Mouse (Mus musculus) frontal cortex, adult 2 months (tissue): Measurements from ENCODE around the gene Lifr. TPM values are rescaled to one million over a fixed set of nuclear protein-coding genes. Genes with fewer than 3 reads are reported as not detected.

Source experiments
- DNase-seq, 2 experiments: peaks; one replicate each; pipeline ENCODE4 v3.0.0; 2022; ENCODE audit warnings: low spot score in 1 of 2; ENCODE audit errors: extremely low spot score in 1 of 2
- polyA plus RNA-seq: library from polyadenylated mRNA; depleted of rRNA; stranded (reverse); fragments of >200 nt; gene quantifications from 2 replicates; pipeline ENCODE4 v1.2.3, GENCODE M21; 2012

Lifr gene
- polyA plus RNA-seq, 1 experiment, result 16.9 TPM

- DNase-seq, result no peak
Measured at GRCm38 (mm10) chr15:7152116-7152760, 61.8 kb downstream of the Lifr start.

- no peak for DNase-seq
Measured at GRCm38 (mm10) chr15:7154010-7154736, 63.8 kb downstream of the Lifr start.

- no peak for DNase-seq
Measured at GRCm38 (mm10) chr15:7154737-7155090, 64.3 kb downstream of the Lifr start.

- DNase-seq, result no peak
Measured at GRCm38 (mm10) chr15:7157658-7158057, 67.2 kb downstream of the Lifr start.

- DNase-seq, result no peak
Measured at GRCm38 (mm10) chr15:7159869-7160268, 69.5 kb downstream of the Lifr start.

GRCm38 (mm10) chr15:7160321-7160720, 69.9 kb downstream of the Lifr start:
- no peak for DNase-seq

- DNase-seq, result no peak
Measured at GRCm38 (mm10) chr15:7163851-7164250, 73.4 kb downstream of the Lifr start.

GRCm38 (mm10) chr15:7166735-7167134, 76.3 kb downstream of the Lifr start:
- no peak for DNase-seq

GRCm38 (mm10) chr15:7167238-7167905, 77.0 kb downstream of the Lifr start:
- DNase-seq, result no peak

- no peak for DNase-seq
Measured at GRCm38 (mm10) chr15:7167906-7168532, 77.6 kb downstream of the Lifr start.

- DNase-seq, result no peak
Measured at GRCm38 (mm10) chr15:7172875-7173274, 82.5 kb downstream of the Lifr start.

GRCm38 (mm10) chr15:7173346-7173745, 82.9 kb downstream of the Lifr start:
- no peak for DNase-seq

GRCm38 (mm10) chr15:7173776-7174175, 83.4 kb downstream of the Lifr start:
- DNase-seq, result no peak

GRCm38 (mm10) chr15:7180576-7180975, 90.2 kb downstream of the Lifr start:
- DNase-seq, result peak in 1 of 2 experiments; percentile 28

GRCm38 (mm10) chr15:7187682-7188081, 97.3 kb downstream of the Lifr start:
- no peak for DNase-seq

GRCm38 (mm10) chr15:7189678-7190454, 99.5 kb downstream of the Lifr start:
- DNase-seq, result no peak

GRCm38 (mm10) chr15:7191074-7191473, 100.7 kb downstream of the Lifr start:
- DNase-seq, result no peak

GRCm38 (mm10) chr15:7192582-7192981, 102.2 kb downstream of the Lifr start:
- DNase-seq, result no peak

- peak in 1 of 2 experiments; percentile 40 for DNase-seq
Measured at GRCm38 (mm10) chr15:7194147-7194720, 103.8 kb downstream of the Lifr start.

- DNase-seq, result peak in 1 of 2 experiments; percentile 25
Measured at GRCm38 (mm10) chr15:7194748-7195221, 104.4 kb downstream of the Lifr start.
